Mouse (Mus musculus) MEL (cell line): ENCODE measurements around the gene Nek8. TPM values are rescaled to one million over a fixed set of nuclear protein-coding genes. Genes with fewer than 3 reads are reported as not detected.

Experiments used
- DNase-seq: peaks from one replicate; pipeline ENCODE4 v3.0.0; 2011; ENCODE audit warnings: low read depth, low spot score
- H3K27ac ChIP-seq: 2 replicates; pipeline ENCODE4 v1.5.1; 2012; ENCODE audit warnings: low read depth, mild to moderate bottlenecking, control low read depth, low read length, moderate library complexity; ENCODE audit not compliant: control insufficient read depth
- H3K27me3 ChIP-seq, 2 experiments: fragments of 150-350 bp in 1 of 2; sonication (generic) in 1 of 2; 2 replicates each; pipeline ENCODE4 v1.6.1; 2012; ENCODE audit warnings: low read length in 2 of 2, mild to moderate bottlenecking in 2 of 2, improper control_type of control experiment in 1 of 2, moderate library complexity in 1 of 2; ENCODE audit not compliant: insufficient read depth in 2 of 2, control insufficient read depth in 1 of 2
- H3K36me3 ChIP-seq, 2 experiments: 2 replicates each; pipeline ENCODE4 v1.6.1; 2012 to 2014; ENCODE audit warnings: low read length in 2 of 2, improper control_type of control experiment in 1 of 2, inconsistent platforms in 1 of 2, mild to moderate bottlenecking in 1 of 2; ENCODE audit not compliant: insufficient read depth in 2 of 2, control insufficient read depth in 1 of 2
- H3K4me1 ChIP-seq, 2 experiments: fragments of 150-350 bp in 1 of 2; sonication (generic) in 1 of 2; 2 replicates each; pipeline ENCODE4 v1.6.1; 2012; ENCODE audit warnings: low read length in 2 of 2, improper control_type of control experiment in 1 of 2, mild to moderate bottlenecking in 1 of 2; ENCODE audit not compliant: insufficient read depth in 2 of 2, control insufficient read depth in 1 of 2
- H3K4me3 ChIP-seq, 2 experiments: fragments of 150-350 bp in 1 of 2; sonication (generic) in 1 of 2; 2 replicates each; pipeline ENCODE4 v1.5.1; 2012; ENCODE audit warnings: low read depth in 2 of 2, low read length in 2 of 2, mild to moderate bottlenecking in 2 of 2, moderate library complexity in 2 of 2, control low read depth in 1 of 2, improper control_type of control experiment in 1 of 2; ENCODE audit not compliant: control insufficient read depth in 1 of 2, insufficient read depth in 1 of 2
- H3K79me2 ChIP-seq: 2 replicates; pipeline ENCODE4 v1.6.1; 2012; ENCODE audit warnings: mild to moderate bottlenecking, low read length, moderate library complexity; ENCODE audit not compliant: control insufficient read depth, poor library complexity, insufficient read depth
- H3K9ac ChIP-seq: 2 replicates; pipeline ENCODE4 v1.6.1; 2012; ENCODE audit warnings: low read depth, mild to moderate bottlenecking, control low read depth, low read length, moderate library complexity; ENCODE audit not compliant: control insufficient read depth, poor library complexity, severe bottlenecking
- H3K9me3 ChIP-seq: fragments of 150-350 bp; sonication (generic); replicated peaks from 2 replicates; pipeline ENCODE4 v1.6.1; 2012; ENCODE audit warnings: mild to moderate bottlenecking, low read length, improper control_type of control experiment, moderate library complexity; ENCODE audit not compliant: insufficient read depth
- BHLHE40 ChIP-seq: IDR thresholded peaks from 2 replicates; pipeline ENCODE4 v1.6.1; 2012; ENCODE audit warnings: low read depth, mild to moderate bottlenecking, inconsistent platforms, low read length, improper control_type of control experiment, borderline replicate concordance
- CHD1 ChIP-seq: IDR thresholded peaks from 2 replicates; pipeline ENCODE4 v1.6.1; 2012; ENCODE audit warnings: low read depth, mild to moderate bottlenecking, inconsistent platforms, low read length, improper control_type of control experiment
- CHD2 ChIP-seq: IDR thresholded peaks from 2 replicates; pipeline ENCODE4 v1.6.1; 2011; ENCODE audit warnings: low read length, improper control_type of control experiment
- E2F4 ChIP-seq: IDR thresholded peaks from 2 replicates; pipeline ENCODE4 v1.6.1; 2011; ENCODE audit warnings: low read depth, low read length, improper control_type of control experiment, borderline replicate concordance
- ELF1 ChIP-seq: IDR thresholded peaks from 2 replicates; pipeline ENCODE4 v1.6.1; 2014; ENCODE audit warnings: low read depth, mild to moderate bottlenecking, inconsistent platforms, low read length, improper control_type of control experiment, moderate library complexity
- EP300 ChIP-seq, 2 experiments: IDR thresholded peaks; 2 replicates each; pipeline ENCODE4 v1.6.1; 2011; ENCODE audit warnings: improper control_type of control experiment in 2 of 2, low read length in 2 of 2, low read depth in 1 of 2, mild to moderate bottlenecking in 1 of 2
- ETS1 ChIP-seq: IDR thresholded peaks from 2 replicates; pipeline ENCODE4 v1.6.1; 2012; ENCODE audit warnings: low read depth, mild to moderate bottlenecking, inconsistent platforms, low read length, improper control_type of control experiment, moderate library complexity
- GABPA ChIP-seq: IDR thresholded peaks from 2 replicates; pipeline ENCODE4 v1.6.1; 2012; ENCODE audit warnings: low read depth, mild to moderate bottlenecking, inconsistent platforms, low read length, improper control_type of control experiment, moderate library complexity
- GATA1 ChIP-seq: IDR thresholded peaks from 2 replicates; pipeline ENCODE4 v1.6.1; 2011; ENCODE audit warnings: low read depth, low read length, improper control_type of control experiment
- HCFC1 ChIP-seq: IDR thresholded peaks from 2 replicates; pipeline ENCODE4 v1.6.1; 2012; ENCODE audit warnings: low read depth, mild to moderate bottlenecking, inconsistent platforms, low read length, improper control_type of control experiment, moderate library complexity
- JUND ChIP-seq: IDR thresholded peaks from 2 replicates; pipeline ENCODE4 v1.6.1; 2011; ENCODE audit warnings: low read depth, mild to moderate bottlenecking, improper control_type of control experiment, low read length
- KAT2A ChIP-seq: conservative IDR thresholded peaks from 2 replicates; pipeline ENCODE4 v1.6.1; 2012; ENCODE audit warnings: low read depth, low read length, improper control_type of control experiment, inconsistent platforms
- MAFK ChIP-seq: IDR thresholded peaks from 2 replicates; pipeline ENCODE4 v1.6.1; 2011; ENCODE audit warnings: low read depth, mild to moderate bottlenecking, low read length, improper control_type of control experiment, borderline replicate concordance
- MAX ChIP-seq: IDR thresholded peaks from 2 replicates; pipeline ENCODE4 v1.6.1; 2011; ENCODE audit warnings: low read length, improper control_type of control experiment
- MAZ ChIP-seq: IDR thresholded peaks from 2 replicates; pipeline ENCODE4 v1.6.1; 2012; ENCODE audit warnings: low read depth, mild to moderate bottlenecking, inconsistent platforms, low read length, improper control_type of control experiment
- MEF2A ChIP-seq: IDR thresholded peaks from 2 replicates; pipeline ENCODE4 v1.6.1; 2014; ENCODE audit warnings: low read depth, mild to moderate bottlenecking, inconsistent platforms, low read length, improper control_type of control experiment; ENCODE audit not compliant: poor library complexity, insufficient replicate concordance, severe bottlenecking; ENCODE audit errors: extremely low read depth
- MYB ChIP-seq: IDR thresholded peaks from 2 replicates; pipeline ENCODE4 v1.6.1; 2011; ENCODE audit warnings: mild to moderate bottlenecking, low read depth, low read length, improper control_type of control experiment
- MYC ChIP-seq: IDR thresholded peaks from 2 replicates; pipeline ENCODE4 v1.6.1; 2011; ENCODE audit warnings: low read depth, mild to moderate bottlenecking, low read length, improper control_type of control experiment, moderate library complexity
- NELFE ChIP-seq: IDR thresholded peaks from 2 replicates; pipeline ENCODE4 v1.6.1; 2011; ENCODE audit warnings: low read depth, low read length, improper control_type of control experiment
- NRF1 ChIP-seq: IDR thresholded peaks from 2 replicates; pipeline ENCODE4 v1.6.1; 2014; ENCODE audit warnings: low read depth, mild to moderate bottlenecking, inconsistent platforms, low read length, improper control_type of control experiment, moderate library complexity; ENCODE audit not compliant: poor library complexity, insufficient read depth, severe bottlenecking
- POLR2A ChIP-seq, 2 experiments: IDR thresholded peaks; 2 replicates each; pipeline ENCODE4 v1.6.1; 2011 to 2012; ENCODE audit warnings: low read length in 2 of 2, mild to moderate bottlenecking in 2 of 2, control low read depth in 1 of 2, improper control_type of control experiment in 1 of 2, low read depth in 1 of 2, moderate library complexity in 1 of 2; ENCODE audit not compliant: control insufficient read depth in 1 of 2, insufficient read depth in 1 of 2, poor library complexity in 1 of 2
- POLR2AphosphoS2 ChIP-seq: IDR thresholded peaks from 2 replicates; pipeline ENCODE4 v1.6.1; 2011; ENCODE audit warnings: low read length, improper control_type of control experiment
- POLR2AphosphoS5 ChIP-seq: IDR thresholded peaks from 2 replicates; pipeline ENCODE4 v1.6.1; 2012; ENCODE audit warnings: low read depth, borderline replicate concordance, mild to moderate bottlenecking, inconsistent platforms, low read length, moderate library complexity, mixed read lengths
- RAD21 ChIP-seq: IDR thresholded peaks from 2 replicates; pipeline ENCODE4 v1.6.1; 2011; ENCODE audit warnings: mild to moderate bottlenecking, low read depth, low read length, improper control_type of control experiment
- RCOR1 ChIP-seq: IDR thresholded peaks from 2 replicates; pipeline ENCODE4 v1.6.1; 2012; ENCODE audit warnings: low read depth, mild to moderate bottlenecking, inconsistent platforms, low read length, improper control_type of control experiment
- SIN3A ChIP-seq: IDR thresholded peaks from 2 replicates; pipeline ENCODE4 v1.6.1; 2012; ENCODE audit warnings: low read length, improper control_type of control experiment, inconsistent platforms
- SMC3 ChIP-seq: IDR thresholded peaks from 2 replicates; pipeline ENCODE4 v1.6.1; 2011; ENCODE audit warnings: low read depth, low read length, improper control_type of control experiment
- TBP ChIP-seq: IDR thresholded peaks from 2 replicates; pipeline ENCODE4 v1.8.0; 2011; ENCODE audit warnings: low read depth, low read length, improper control_type of control experiment
- TCF12 ChIP-seq: IDR thresholded peaks from 2 replicates; pipeline ENCODE4 v1.6.1; 2014; ENCODE audit warnings: low read depth, mild to moderate bottlenecking, inconsistent platforms, low read length, improper control_type of control experiment, moderate library complexity
- UBTF ChIP-seq: IDR thresholded peaks from 2 replicates; pipeline ENCODE4 v1.6.1; 2012; ENCODE audit warnings: low read depth, mild to moderate bottlenecking, inconsistent platforms, low read length, improper control_type of control experiment, moderate library complexity, borderline replicate concordance; ENCODE audit not compliant: insufficient read depth
- USF2 ChIP-seq, 2 experiments: IDR thresholded peaks; 2 replicates each; pipeline ENCODE4 v1.6.1; 2011 to 2012; ENCODE audit warnings: improper control_type of control experiment in 2 of 2, low read length in 2 of 2, borderline replicate concordance in 1 of 2, inconsistent platforms in 1 of 2, low read depth in 1 of 2, mild to moderate bottlenecking in 1 of 2; ENCODE audit not compliant: insufficient read depth in 1 of 2
- ZC3H11A ChIP-seq: IDR thresholded peaks from 2 replicates; pipeline ENCODE4 v1.6.1; 2012; ENCODE audit warnings: low read depth, mild to moderate bottlenecking, inconsistent platforms, low read length, improper control_type of control experiment
- ZKSCAN1 ChIP-seq: IDR thresholded peaks from 2 replicates; pipeline ENCODE4 v1.6.1; 2012; ENCODE audit warnings: low read depth, mild to moderate bottlenecking, inconsistent platforms, low read length, improper control_type of control experiment, moderate library complexity
- ZMIZ1 ChIP-seq: IDR thresholded peaks from 2 replicates; pipeline ENCODE4 v1.6.1; 2012; ENCODE audit warnings: low read depth, mild to moderate bottlenecking, inconsistent platforms, low read length, improper control_type of control experiment, moderate library complexity
- ZNF384 ChIP-seq: IDR thresholded peaks from 2 replicates; pipeline ENCODE4 v1.6.1; 2012; ENCODE audit warnings: low read depth, mild to moderate bottlenecking, inconsistent platforms, low read length, improper control_type of control experiment
- polyA plus RNA-seq, 2 experiments: library from polyadenylated mRNA; stranded (reverse) in 1 of 2; unstranded in 1 of 2; fragments of >175 nt in 1 of 2; fragments of >200 nt in 1 of 2; gene quantifications; 2 replicates each; pipeline versions ENCODE4 v1.2.1 to v1.2.4; 2012; ENCODE audit warnings: low replicate concordance in 2 of 2, low read depth in 1 of 2; ENCODE audit not compliant: insufficient read length in 2 of 2, insufficient read depth in 1 of 2, missing spikeins in 1 of 2
- total RNA-seq: library from RNA; depleted of rRNA; stranded (reverse); fragments of 300-350 nt; gene quantifications from 2 replicates; pipeline ENCODE4 v1.2.3, GENCODE M21; 2012

The Nek8 gene
- total and polyA plus RNA-seq, 3 experiments = 7.5 to 10.1 TPM; not detected in 1

GRCm38 (mm10) chr11:78189234-78190040 lies 13.0 kb upstream of the Nek8 start:
- H3K27me3 ChIP-seq = peaks cover 0 to 6% of the 10 kb centered on the region in 2 experiments; a peak in 1 of 4 replicates
- peaks cover 0 to 6% of the 10 kb centered on the region in 2 experiments; a peak in 3 of 4 replicates for H3K36me3 ChIP-seq
- H3K27ac ChIP-seq = peak overlapping the region; percentile 28
- peak; percentile 71 for DNase-seq
- H3K9me3 ChIP-seq = no peaks in the 10 kb centered on the region
- H3K4me1 ChIP-seq = peaks cover 0 to 15% of the 10 kb centered on the region in 2 experiments; a peak in 3 of 4 replicates
- peaks cover 7% of the 10 kb centered on the region; the same call in 1 of the 2 replicates for H3K79me2 ChIP-seq
- peak overlapping the region; percentile 72 to 73 for H3K4me3 ChIP-seq
- peak overlapping the region; percentile 88 for H3K9ac ChIP-seq
- TF ChIP-seq JUND (no peak), POLR2AphosphoS2 (no peak), ZNF384 (no peak), CHD2 (no peak), EP300 (IDR thresholded peaks at IDR 0.05; ENCODE audit: low read depth in 1 of 2, low read length in 2 of 2) (no peak), CHD1 (peak; percentile 37; the same call in 1 of the 2 replicates), BHLHE40 (peak; percentile 91), UBTF (no peak), POLR2A (IDR thresholded peaks at IDR 0.05; ENCODE audit: control insufficient read depth in 1 of 2, insufficient read depth in 1 of 2, low read depth in 1 of 2, low read length in 2 of 2, poor library complexity in 1 of 2) (peak in 1 of 2 experiments; percentile 38; a peak in 1 of 4 replicates), POLR2AphosphoS5 (no peak), GABPA (no peak), E2F4 (no peak), RAD21 (no peak), SIN3A (peak; percentile 75), MYC (no peak; the same call in 1 of the 2 replicates), TCF12 (no peak; the same call in 1 of the 2 replicates), TBP (no peak), ELF1 (no peak), KAT2A (no peak), ZC3H11A (no peak), HCFC1 (peak; percentile 5; the same call in 1 of the 2 replicates), MAX (peak; percentile 80), ETS1 (0 out of 2 replicates have a peak, but pooled peaks have one; percentile 2), RCOR1 (no peak), USF2 (IDR thresholded peaks at IDR 0.05; ENCODE audit: borderline replicate concordance in 1 of 2, insufficient read depth in 1 of 2, low read depth in 1 of 2, low read length in 2 of 2) (no peak), NRF1 (peak; percentile 71), MAFK (no peak), GATA1 (no peak), SMC3 (no peak), ZMIZ1 (peak; percentile 52; the same call in 1 of the 2 replicates), MAZ (0 out of 2 replicates have a peak, but pooled peaks have one; percentile 32), NELFE (peak; percentile 42), MEF2A (no peak), MYB (no peak), ZKSCAN1 (no peak)
